Mouse (Mus musculus): ENCODE measurements around the gene Gm49321. TPM values are rescaled to one million over a fixed set of nuclear protein-coding genes. Genes with fewer than 3 reads are reported as not detected.

The Gm49321 gene
- total RNA-seq, 2 experiments from 2014 or later = 16.9 to 20.9 TPM

GRCm38 (mm10) chr12:74009448-74009911 lies 72.0 kb downstream of the Gm49321 start:
- peak; percentile 62 to 74 for DNase-seq (ENCODE audit: low spot score in 2 of 2)

DNA sequence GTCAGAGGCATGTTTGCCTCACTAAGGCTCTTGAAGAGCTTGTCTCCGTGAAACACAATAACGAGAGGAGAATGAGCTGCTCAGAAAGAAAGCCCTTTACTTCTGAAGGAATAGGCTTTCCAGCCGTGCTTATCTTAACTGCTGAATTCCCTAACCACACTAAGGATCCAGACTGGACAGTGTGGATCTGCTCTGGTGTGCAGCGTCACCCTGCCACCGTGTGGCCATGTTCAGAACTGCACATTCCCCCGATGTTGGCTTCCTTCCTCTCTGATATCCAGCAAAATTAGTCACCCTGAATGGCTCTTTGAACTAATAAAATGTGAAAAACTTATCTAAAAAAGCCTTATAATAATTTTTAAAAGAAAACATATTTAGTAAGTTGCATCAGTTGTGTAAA lies 76.3 kb downstream of the Gm49321 start:
- peak; percentile 91 to 93 for DNase-seq (ENCODE audit: low spot score in 2 of 2)

DNA sequence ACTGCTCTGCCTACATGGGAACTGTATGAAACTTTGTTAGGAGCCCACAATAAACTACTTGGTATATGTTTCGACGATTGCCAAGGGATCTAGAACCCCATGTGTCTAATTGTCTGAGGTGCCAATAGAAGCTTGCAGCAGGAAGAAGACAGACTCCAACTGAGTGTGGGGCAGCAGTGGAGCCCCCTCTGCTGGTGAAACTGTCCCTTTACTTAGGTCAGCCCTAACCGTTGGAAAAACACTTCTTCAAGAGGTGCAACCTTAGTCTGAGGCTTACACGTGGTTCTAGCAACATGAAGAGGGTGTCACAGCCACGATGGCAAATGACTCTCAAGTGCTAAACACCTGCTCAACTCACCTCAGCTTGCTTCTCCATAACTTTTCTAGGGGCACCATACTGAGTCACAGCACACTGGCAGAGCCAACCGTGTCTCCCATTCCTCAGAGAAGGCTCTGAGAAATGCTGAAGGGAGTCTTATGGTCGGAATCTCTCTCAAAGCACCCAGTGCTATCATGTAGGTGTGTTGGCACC lies 77.4 kb downstream of the Gm49321 start:
- peak in 1 of 2 experiments; percentile 47 for DNase-seq (ENCODE audit: low spot score in 2 of 2)

DNA sequence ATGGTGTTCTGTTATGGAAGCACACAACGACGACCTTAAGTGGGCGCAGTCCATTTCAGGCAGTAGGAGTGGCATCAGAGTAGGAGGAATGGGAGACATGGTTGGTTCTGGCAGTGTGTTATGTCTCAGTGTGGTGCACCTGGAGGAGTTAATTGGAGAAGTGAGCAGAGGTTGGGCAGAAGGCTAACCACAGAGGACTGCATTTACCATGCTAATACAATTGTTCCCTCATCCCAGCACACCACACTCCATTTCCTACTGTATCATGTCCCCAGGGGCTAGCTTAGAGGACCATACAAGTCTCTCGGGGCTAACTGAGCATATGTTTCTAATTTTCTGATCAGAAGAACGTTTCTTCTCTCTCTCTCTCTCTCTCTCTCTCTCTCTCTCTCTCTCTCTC lies 78.0 kb downstream of the Gm49321 start:
- DNase-seq (ENCODE audit: low spot score in 2 of 2) = no peak

Other genes starting within 250 kb of the Gm49321 start
- 10 to 100 TPM; 50.5 to 51.9 TPM for gene Hif1a, start 36.3 kb upstream of the Gm49321 start, total RNA-seq (2021)
- 10 to 100 TPM; 48.1 to 52.5 TPM for gene Snapc1, start 26.8 kb downstream of the Gm49321 start, total RNA-seq (2021)
- gene Syt16, start 60.0 kb downstream of the Gm49321 start, total RNA-seq (2021) = 10 to 100 TPM; 73.5 to 79.2 TPM

Data from left cerebral cortex, adult 18-20 months (tissue).